Mouse (Mus musculus) heart, adult 2 months (tissue): ENCODE data around the gene Aars2.

Experiments used
- CTCF ChIP-seq: fragments of 200-600 bp; IDR thresholded peaks from 2 replicates; pipeline ENCODE4 v1.8.1; 2022; ENCODE audit warnings: antibody characterized with exemption, mild to moderate bottlenecking, moderate library complexity
- POLR2A ChIP-seq: fragments of 200-500 bp; IDR thresholded peaks from 2 replicates; pipeline ENCODE4 v1.6.1; 2011; ENCODE audit warnings: mild to moderate bottlenecking, low read depth, low read length, control low read depth; ENCODE audit not compliant: insufficient read depth

DNA sequence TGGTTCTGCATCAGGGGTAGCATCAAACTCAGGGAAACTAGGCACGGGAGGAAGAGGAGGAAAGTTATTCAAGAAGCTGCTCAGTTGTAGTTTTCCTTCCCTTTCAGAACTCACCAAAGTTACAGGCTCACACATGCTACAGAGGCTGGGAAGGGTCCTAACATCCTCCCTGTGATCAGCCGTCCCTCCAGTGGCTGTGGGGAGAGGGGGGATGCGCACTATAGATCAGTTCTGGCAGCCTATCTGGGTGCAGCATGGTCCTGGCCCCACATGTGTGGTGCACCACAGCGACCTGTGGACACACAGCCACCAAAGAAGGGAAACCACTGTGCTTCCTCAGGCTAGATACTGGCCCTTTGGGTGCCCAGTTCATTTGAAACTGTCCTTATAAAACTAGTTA, 48.1 kb upstream of the Aars2 start:
- TF ChIP-seq CTCF (no peak), POLR2A (no peak)
